ENCODE assay signal across 9 mouse cellular contexts in the genomic region with DNA sequence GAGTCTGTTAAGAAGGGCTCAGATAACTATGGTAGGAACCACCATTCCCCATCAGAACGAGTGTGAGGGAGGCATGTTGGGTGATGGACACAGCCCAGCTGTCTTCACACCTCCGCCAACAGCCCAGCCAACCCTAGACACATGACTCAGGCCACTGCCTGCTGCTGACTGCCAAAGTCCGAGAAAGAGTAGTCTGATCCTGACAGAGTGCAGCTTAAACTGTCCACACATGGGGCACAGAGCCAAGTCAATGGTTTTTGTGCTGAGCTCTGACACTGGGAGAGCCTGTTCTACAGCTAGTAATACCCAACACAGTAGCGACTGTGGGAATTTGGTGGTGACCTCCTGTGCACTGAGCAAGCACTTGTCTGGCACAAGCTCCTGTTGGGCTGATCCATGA.
DNase-seq lines count a peak whose midpoint lies in the region; ATAC-seq lines count a peak whose summit lies in the region.
"Had no signal": no experiment of that assay in that cellular context is flagged by ENCODE, and none has a peak within 500 bp of the region (broad histone marks: within the 10 kb centered on the region; RNA-seq: fewer than 3 reads in every experiment).

No protein-coding gene starts in this region.

- ATAC-seq in frontal cortex, adult (ENCODE audit: low TSS enrichment): no peak
- peak; percentile 75 for ATAC-seq in embryonic facial prominence, embryonic 15.5 days (ENCODE audit: insufficient number of reproducible peaks, low FRiP score, low TSS enrichment, low read depth)

- H3K27me3 ChIP-seq in embryonic facial prominence, embryonic 15.5 days: no peaks in the 10 kb centered on the region
- H3K27me3 ChIP-seq: limb, embryonic 12.5 days had no signal

- 0 out of 2 replicates have a peak, but pooled peaks cover 6% of the 10 kb centered on the region for H3K4me1 ChIP-seq in embryonic facial prominence, embryonic 15.5 days
- H3K4me1 ChIP-seq: limb, embryonic 12.5 days had no signal

- WGBS in embryonic facial prominence, embryonic 15.5 days: 65% methylated on average over 4 of the region's 4 CpGs

- no peak overlapping the region for H3K27ac ChIP-seq in embryonic facial prominence, embryonic 15.5 days (replicated peaks)
- H3K27ac ChIP-seq: limb, embryonic 12.5 days had no signal

- intact Hi-C loops in heart, postnatal 36 days (cut with DNase I): no loop called here

- H3K9me3 ChIP-seq in embryonic facial prominence, embryonic 15.5 days (replicated peaks): no peaks in the 10 kb centered on the region
- H3K9me3 ChIP-seq: limb, embryonic 12.5 days had no signal

- no peaks in the 10 kb centered on the region for H3K36me3 ChIP-seq in embryonic facial prominence, embryonic 15.5 days
- H3K36me3 ChIP-seq: limb, embryonic 12.5 days had no signal

- no peak overlapping the region for H3K4me2 ChIP-seq in embryonic facial prominence, embryonic 15.5 days (replicated peaks)
- H3K4me2 ChIP-seq: limb, embryonic 12.5 days had no signal

- DNase-seq in frontal cortex, postnatal 10 days (ENCODE audit: low spot score in 2 of 2): peak; percentile 32 to 45
- peak; percentile 46 to 52 for DNase-seq in heart, postnatal 36 days
- peak; percentile 49 to 52 for DNase-seq in layer of hippocampus, postnatal 10 days (ENCODE audit: low spot score in 2 of 2)
- DNase-seq in ovary, postnatal 36 days (ENCODE audit: low spot score): peak; percentile 35
- no peak for DNase-seq in B cell, adult 2 months
- DNase-seq in embryo, embryonic 9.5 days (ENCODE audit: extremely low spot score): no peak

- no peak overlapping the region for H3K4me3 ChIP-seq in embryonic facial prominence, embryonic 15.5 days (replicated peaks)
- H3K4me3 ChIP-seq: limb, embryonic 12.5 days had no signal

- no peak overlapping the region for H3K9ac ChIP-seq in embryonic facial prominence, embryonic 15.5 days
- H3K9ac ChIP-seq: limb, embryonic 12.5 days had no signal

Comparison
In these comparisons a context has a peak if more than half of its experiments do, and no peak if none do; other contexts are left out.
1. DNase-seq: peak in frontal cortex, postnatal 10 days (2 of 2), heart, postnatal 36 days (2 of 2), layer of hippocampus, postnatal 10 days (2 of 2) and ovary, postnatal 36 days (single experiment); none in B cell, adult 2 months (0 of 2) and embryo, embryonic 9.5 days (single experiment).